In genomic region chr11:115181913-115182638, GRCm38 (mm10) we compare ENCODE assay signal across 9 mouse cellular contexts. TPM values are rescaled to one million over a fixed set of nuclear protein-coding genes. Genes with fewer than 3 reads are reported as not detected.
DNase-seq lines count a peak whose midpoint lies in the region; ATAC-seq and TF ChIP-seq lines count a peak whose summit lies in the region.
"Had no signal": no experiment of that assay in that cellular context is flagged by ENCODE, and none has a peak within 500 bp of the region (broad histone marks: within the 10 kb centered on the region; RNA-seq: fewer than 3 reads in every experiment).

No protein-coding gene starts in this region.

- DNase-seq in midbrain, embryonic 14.5 days, result peak; percentile 87
- DNase-seq in liver, embryonic 11.5 days (ENCODE audit: low spot score), result peak; percentile 87
- peak; percentile 78 for DNase-seq in ovary, postnatal 36 days (ENCODE audit: low spot score)
- peak; percentile 93 for DNase-seq in thymus, postnatal 25 days

- no peak for ATAC-seq in midbrain, embryonic 14.5 days (ENCODE audit: low FRiP score, low TSS enrichment)
- ATAC-seq in midbrain, embryonic 16.5 days, result no peak
- ATAC-seq in erythroblast, adult 5-6 weeks (replicated peaks; ENCODE audit: low FRiP score, poor library complexity, severe bottlenecking), result peak; percentile 61; the same call in 1 of the 2 replicates
- ATAC-seq in intestine, postnatal 0 days, result peak; percentile 44
- no peak for ATAC-seq in liver, embryonic 11.5 days (replicated peaks; ENCODE audit: low FRiP score)

- no peaks in the 10 kb centered on the region for H3K9me3 ChIP-seq in midbrain, embryonic 14.5 days (ENCODE audit: control insufficient read depth, low read length)
- no peaks in the 10 kb centered on the region for H3K9me3 ChIP-seq in midbrain, embryonic 16.5 days (replicated peaks; ENCODE audit: control insufficient read depth, low read length, poor library complexity, severe bottlenecking)
- H3K9me3 ChIP-seq in intestine, postnatal 0 days (ENCODE audit: control insufficient read depth), result no peaks in the 10 kb centered on the region
- no peaks in the 10 kb centered on the region for H3K9me3 ChIP-seq in liver, embryonic 11.5 days (ENCODE audit: control insufficient read depth, low read length)

- peaks cover 18% of the 10 kb centered on the region; the same call in 1 of the 2 replicates for H3K4me1 ChIP-seq in midbrain, embryonic 14.5 days (ENCODE audit: control insufficient read depth, insufficient read depth, low read length)
- H3K4me1 ChIP-seq in midbrain, embryonic 16.5 days (ENCODE audit: control insufficient read depth, insufficient read depth, low read length), result peaks cover 10% of the 10 kb centered on the region
- H3K4me1 ChIP-seq in bone marrow, adult 2 months (ENCODE audit: control insufficient read depth, insufficient read depth, low read length), result peaks cover 2% of the 10 kb centered on the region; the same call in 1 of the 2 replicates
- H3K4me1 ChIP-seq in intestine, postnatal 0 days (replicated peaks; ENCODE audit: control insufficient read depth, insufficient read depth, low read length), result peaks cover 6% of the 10 kb centered on the region; the same call in 1 of the 2 replicates
- H3K4me1 ChIP-seq in liver, embryonic 11.5 days (replicated peaks; ENCODE audit: control insufficient read depth, insufficient read depth, low read length), result peaks cover 26% of the 10 kb centered on the region

- H3K4me3 ChIP-seq in midbrain, embryonic 14.5 days (replicated peaks; ENCODE audit: low read depth, low read length), result no peak overlapping the region
- H3K4me3 ChIP-seq in midbrain, embryonic 16.5 days (ENCODE audit: low read depth, low read length), result no peak overlapping the region
- no peak overlapping the region for H3K4me3 ChIP-seq in bone marrow, adult 2 months (replicated peaks; ENCODE audit: control insufficient read depth, low read depth, low read length)
- H3K4me3 ChIP-seq in intestine, postnatal 0 days (ENCODE audit: low read depth, low read length), result no peak overlapping the region
- H3K4me3 ChIP-seq in liver, embryonic 11.5 days (ENCODE audit: low read depth, low read length), result no peak overlapping the region
- H3K4me3 ChIP-seq: myocyte had no signal

- H3K4me2 ChIP-seq in midbrain, embryonic 14.5 days (ENCODE audit: low read length), result no peak overlapping the region
- no peak overlapping the region for H3K4me2 ChIP-seq in midbrain, embryonic 16.5 days (ENCODE audit: low read length)
- no peak overlapping the region for H3K4me2 ChIP-seq in intestine, postnatal 0 days (replicated peaks; ENCODE audit: low read depth)
- no peak overlapping the region for H3K4me2 ChIP-seq in liver, embryonic 11.5 days

- no peak for TF ChIP-seq POLR2A in bone marrow, adult 2 months (IDR thresholded peaks at IDR 0.05; ENCODE audit: borderline replicate concordance, control insufficient read depth, low read depth, low read length)

- no peak overlapping the region for H3K27ac ChIP-seq in midbrain, embryonic 14.5 days (replicated peaks; ENCODE audit: low read depth, low read length)
- no peak overlapping the region for H3K27ac ChIP-seq in midbrain, embryonic 16.5 days (ENCODE audit: low read length)
- H3K27ac ChIP-seq in bone marrow, adult 2 months (ENCODE audit: control insufficient read depth, insufficient read depth, low read depth, low read length, poor library complexity), result no peak overlapping the region
- peak overlapping the region; percentile 46; the same call in 1 of the 2 replicates for H3K27ac ChIP-seq in intestine, postnatal 0 days (ENCODE audit: low read depth, low read length)
- no peak overlapping the region for H3K27ac ChIP-seq in liver, embryonic 11.5 days (ENCODE audit: low read depth, low read length)

- H3K9ac ChIP-seq in midbrain, embryonic 14.5 days (replicated peaks; ENCODE audit: low read length), result no peak overlapping the region
- H3K9ac ChIP-seq in midbrain, embryonic 16.5 days (ENCODE audit: low read depth, low read length), result no peak overlapping the region
- H3K9ac ChIP-seq in intestine, postnatal 0 days (ENCODE audit: low read depth, low read length), result no peak overlapping the region
- H3K9ac ChIP-seq in liver, embryonic 11.5 days (ENCODE audit: low read depth, low read length), result no peak overlapping the region

- WGBS in midbrain, embryonic 14.5 days, result 18% methylated on average over 12 of the region's 12 CpGs
- 19% methylated on average over 12 of the region's 12 CpGs for WGBS in midbrain, embryonic 16.5 days
- 21% methylated on average over 12 of the region's 12 CpGs for WGBS in bone marrow, adult 2 months
- WGBS in intestine, postnatal 0 days, result 13% methylated on average over 12 of the region's 12 CpGs
- 19% methylated on average over 12 of the region's 12 CpGs for WGBS in liver, embryonic 11.5 days

- H3K27me3 ChIP-seq in midbrain, embryonic 14.5 days (ENCODE audit: control insufficient read depth, insufficient read depth, low read length), result no peaks in the 10 kb centered on the region
- H3K27me3 ChIP-seq in midbrain, embryonic 16.5 days (ENCODE audit: control insufficient read depth, insufficient read depth, low read depth, low read length), result no peaks in the 10 kb centered on the region
- no peaks in the 10 kb centered on the region for H3K27me3 ChIP-seq in intestine, postnatal 0 days (replicated peaks; ENCODE audit: control insufficient read depth, insufficient read depth, low read length)
- H3K27me3 ChIP-seq in liver, embryonic 11.5 days (replicated peaks; ENCODE audit: control insufficient read depth, insufficient read depth, low read length), result no peaks in the 10 kb centered on the region

- H3K36me3 ChIP-seq in midbrain, embryonic 14.5 days (ENCODE audit: control insufficient read depth, insufficient read depth, low read length), result no peaks in the 10 kb centered on the region
- H3K36me3 ChIP-seq in midbrain, embryonic 16.5 days (ENCODE audit: control insufficient read depth, insufficient read depth, low read length), result no peaks in the 10 kb centered on the region
- H3K36me3 ChIP-seq in intestine, postnatal 0 days (ENCODE audit: control insufficient read depth, insufficient read depth), result peaks cover 31% of the 10 kb centered on the region; the same call in 1 of the 2 replicates
- H3K36me3 ChIP-seq in liver, embryonic 11.5 days (ENCODE audit: control insufficient read depth, insufficient read depth, low read length), result peaks cover 9% of the 10 kb centered on the region; the same call in 1 of the 2 replicates

- TF ChIP-seq CTCF in bone marrow, adult 2 months (IDR thresholded peaks at IDR 0.05; ENCODE audit: control insufficient read depth, insufficient read depth, low read length), result peak; percentile 98
- peak; percentile 96 for TF ChIP-seq CTCF in intestine, postnatal 0 days (IDR thresholded peaks at IDR 0.05; ENCODE audit: low read depth)

RNA-seq across cellular contexts. Expression of gene Tmem104, which starts 5.2 kb away (rescaled TPM):
- 10.9 and 14.9 TPM in 2 replicates for polyA plus RNA-seq in midbrain, embryonic 14.5 days (2014; fragmentation: Nextera tagmentation; extraction: Ambion mirVana)
- polyA plus RNA-seq in midbrain, embryonic 16.5 days (2015; fragmentation: Nextera tagmentation; extraction: Ambion mirVana), result 12.5 and 14.9 TPM in 2 replicates
- 3.1 and 5.8 TPM in 2 replicates for polyA plus RNA-seq in bone marrow, adult 2 months (2011; ENCODE audit: insufficient read depth, insufficient read length, low replicate concordance, missing spikeins)
- total RNA-seq in erythroblast, adult 5-6 weeks (2015; ENCODE audit: low replicate concordance), result 4.6 and 5.2 TPM in 2 replicates
- total RNA-seq in erythroblast, adult 5-6 weeks (2017; ENCODE audit: low replicate concordance), result 0.85 and 1.5 TPM in 2 replicates
- 19.2 and 20.1 TPM in 2 replicates for polyA plus RNA-seq in intestine, postnatal 0 days (2015; fragmentation: Nextera tagmentation; extraction: Ambion mirVana)
- 10.8 and 13.1 TPM in 2 replicates for polyA plus RNA-seq in liver, embryonic 11.5 days (2014; fragmentation: Nextera tagmentation; extraction: Ambion mirVana)

RNA-seq across cellular contexts. Expression of gene Nat9, which starts 5.6 kb away (rescaled TPM):
- 17.4 and 21.2 TPM in 2 replicates for polyA plus RNA-seq in midbrain, embryonic 14.5 days (2014; fragmentation: Nextera tagmentation; extraction: Ambion mirVana)
- 23.2 and 23.9 TPM in 2 replicates for polyA plus RNA-seq in midbrain, embryonic 16.5 days (2015; fragmentation: Nextera tagmentation; extraction: Ambion mirVana)
- 19.4 and 24.2 TPM in 2 replicates for polyA plus RNA-seq in bone marrow, adult 2 months (2011; ENCODE audit: insufficient read depth, insufficient read length, low replicate concordance, missing spikeins)
- 3.1 and 8.8 TPM in 2 replicates for total RNA-seq in erythroblast, adult 5-6 weeks (2015; ENCODE audit: low replicate concordance)
- 8.8 and 10.5 TPM in 2 replicates for total RNA-seq in erythroblast, adult 5-6 weeks (2017; ENCODE audit: low replicate concordance)
- 35.0 and 35.7 TPM in 2 replicates for polyA plus RNA-seq in intestine, postnatal 0 days (2015; fragmentation: Nextera tagmentation; extraction: Ambion mirVana)
- 17.0 and 20.1 TPM in 2 replicates for polyA plus RNA-seq in liver, embryonic 11.5 days (2014; fragmentation: Nextera tagmentation; extraction: Ambion mirVana)

RNA-seq across cellular contexts. Expression of gene Slc9a3r1, which starts 18.9 kb away (rescaled TPM):
- 44.3 and 46.6 TPM in 2 replicates for polyA plus RNA-seq in midbrain, embryonic 14.5 days (2014; fragmentation: Nextera tagmentation; extraction: Ambion mirVana)
- 47.5 and 57.5 TPM in 2 replicates for polyA plus RNA-seq in midbrain, embryonic 16.5 days (2015; fragmentation: Nextera tagmentation; extraction: Ambion mirVana)
- 21.9 and 51.0 TPM in 2 replicates for polyA plus RNA-seq in bone marrow, adult 2 months (2011; ENCODE audit: insufficient read depth, insufficient read length, low replicate concordance, missing spikeins)
- 22.2 and 22.5 TPM in 2 replicates for total RNA-seq in erythroblast, adult 5-6 weeks (2015; ENCODE audit: low replicate concordance)
- 17.7 and 19.1 TPM in 2 replicates for total RNA-seq in erythroblast, adult 5-6 weeks (2017; ENCODE audit: low replicate concordance)
- 679 and 754 TPM in 2 replicates for polyA plus RNA-seq in intestine, postnatal 0 days (2015; fragmentation: Nextera tagmentation; extraction: Ambion mirVana)
- polyA plus RNA-seq in liver, embryonic 11.5 days (2014; fragmentation: Nextera tagmentation; extraction: Ambion mirVana), result 117 and 121 TPM in 2 replicates

RNA-seq across cellular contexts. Expression of gene Cd300lf, which starts 48.3 kb away (rescaled TPM):
- polyA plus RNA-seq in midbrain, embryonic 14.5 days (2014; fragmentation: Nextera tagmentation; extraction: Ambion mirVana), result not detected in 2 replicates
- 0.34 TPM in 1 of 2 replicates, not detected in the other for polyA plus RNA-seq in midbrain, embryonic 16.5 days (2015; fragmentation: Nextera tagmentation; extraction: Ambion mirVana)
- 39.9 and 79.7 TPM in 2 replicates for polyA plus RNA-seq in bone marrow, adult 2 months (2011; ENCODE audit: insufficient read depth, insufficient read length, low replicate concordance, missing spikeins)
- 6.3 and 17.3 TPM in 2 replicates for total RNA-seq in erythroblast, adult 5-6 weeks (2015; ENCODE audit: low replicate concordance)
- 11.3 and 13.7 TPM in 2 replicates for total RNA-seq in erythroblast, adult 5-6 weeks (2017; ENCODE audit: low replicate concordance)
- 1.1 and 1.3 TPM in 2 replicates for polyA plus RNA-seq in intestine, postnatal 0 days (2015; fragmentation: Nextera tagmentation; extraction: Ambion mirVana)
- polyA plus RNA-seq in liver, embryonic 11.5 days (2014; fragmentation: Nextera tagmentation; extraction: Ambion mirVana), result 0.63 and 0.86 TPM in 2 replicates
- polyA plus RNA-seq: myocyte had no signal

Comparison
In these comparisons a context has a peak if more than half of its experiments do, and no peak if none do; other contexts are left out.
1. ATAC-seq: peak in erythroblast, adult 5-6 weeks (single experiment) and intestine, postnatal 0 days (single experiment); none in midbrain, embryonic 14.5 days (single experiment), midbrain, embryonic 16.5 days (single experiment) and liver, embryonic 11.5 days (single experiment).
2. Peak in every context shown above with its lines, with median percentiles within 50 percentile points of each other: DNase-seq.